Mouse (Mus musculus): ENCODE measurements around the gene Gnmt. TPM values are rescaled to one million over a fixed set of nuclear protein-coding genes. Genes with fewer than 3 reads are reported as not detected.

The Gnmt gene
- polyA plus RNA-seq (2012; rRNA removed) = 1.3 and 1.8 TPM in 2 replicates

DNA sequence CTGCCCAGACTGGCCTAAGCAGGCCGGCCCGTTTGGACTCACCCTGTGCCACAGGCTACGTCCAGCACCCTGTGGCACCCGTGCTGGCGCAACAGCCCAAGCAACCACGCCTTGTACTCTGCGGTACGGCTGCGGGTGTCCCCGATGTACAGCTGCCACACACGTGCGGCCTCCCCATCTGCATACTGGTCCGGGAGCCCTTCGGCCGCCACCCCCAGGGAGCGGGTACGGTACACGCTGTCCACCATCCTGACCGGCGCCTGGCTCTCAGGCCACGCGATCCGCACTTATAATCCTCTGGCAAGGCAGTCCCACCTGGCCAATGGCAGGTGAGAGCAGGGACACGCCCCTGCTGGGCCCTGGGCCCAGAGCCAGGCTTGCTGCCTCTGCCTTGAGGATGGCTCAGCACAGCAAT, at the start of gene Gnmt:
TSS of gene Gnmt (minus strand) at position 265 of the 415 bp plus-strand sequence.
- TF ChIP-seq POLR2A (IDR thresholded peaks at IDR 0.05; ENCODE audit: extremely low read depth, insufficient read depth, low read length) (no peak), CTCF (IDR thresholded peaks at IDR 0.05; ENCODE audit: extremely low read depth, insufficient read depth, low read length) (no peak)
- H3K4me3 ChIP-seq (ENCODE audit: insufficient read depth, low read length) = no peak within 1 kb of the TSS
- H3K4me1 ChIP-seq (ENCODE audit: control insufficient read depth, insufficient read depth, low read length) = no peaks in the 10 kb centered on the region
- H3K27ac ChIP-seq (ENCODE audit: insufficient read depth, low read length) = no peak within 1 kb of the TSS

DNA sequence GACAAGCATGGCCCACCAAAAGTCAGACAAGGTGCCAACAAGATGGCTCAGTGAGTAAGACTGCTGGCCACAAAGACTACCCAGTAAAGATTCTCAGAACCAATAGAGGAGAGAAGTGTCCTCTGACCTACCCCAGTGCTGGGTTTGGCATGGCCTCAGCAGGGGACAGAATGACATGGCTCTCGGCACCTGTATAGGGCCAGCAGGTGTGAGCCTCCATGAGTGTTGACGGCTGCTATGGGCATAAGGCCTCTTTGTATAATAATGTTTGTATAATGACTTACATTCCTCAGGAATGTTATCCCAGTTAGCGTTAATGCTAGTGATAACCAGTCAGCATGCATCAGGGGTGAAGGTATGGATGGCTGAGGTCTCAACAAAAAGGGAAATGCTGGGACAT, 47.1 kb upstream of the Gnmt start:
- Histone ChIP-seq H3K27ac (ENCODE audit: insufficient read depth, low read length) (no peak overlapping the region), H3K4me3 (ENCODE audit: insufficient read depth, low read length) (no peak overlapping the region), H3K4me1 (ENCODE audit: control insufficient read depth, insufficient read depth, low read length) (0 out of 2 replicates have a peak, but pooled peaks cover 2% of the 10 kb centered on the region)
- TF ChIP-seq CTCF (IDR thresholded peaks at IDR 0.05; ENCODE audit: extremely low read depth, insufficient read depth, low read length) = no peak
- no peak for TF ChIP-seq POLR2A (IDR thresholded peaks at IDR 0.05; ENCODE audit: extremely low read depth, insufficient read depth, low read length)

DNA sequence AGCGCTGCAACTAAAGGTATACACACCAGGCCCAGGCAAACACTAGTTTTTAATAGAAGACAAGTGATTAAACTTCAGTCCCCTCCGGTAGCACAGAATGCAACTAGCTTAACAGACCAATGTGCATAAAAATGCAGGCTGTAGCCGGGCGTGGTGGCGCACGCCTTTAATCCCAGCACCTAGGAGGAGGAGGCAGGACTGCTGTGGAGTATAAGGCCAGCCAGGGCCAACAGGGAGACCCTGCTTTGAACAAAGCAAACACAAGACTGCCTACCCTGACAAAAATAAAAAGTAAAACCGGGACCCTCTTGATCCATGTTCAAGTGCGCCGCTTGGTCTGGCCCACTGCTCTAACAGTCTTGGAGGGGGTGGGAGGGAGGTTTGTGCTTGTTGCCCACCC, 46.1 kb upstream of the Gnmt start:
- Histone ChIP-seq H3K4me1 (ENCODE audit: control insufficient read depth, insufficient read depth, low read length) (0 out of 2 replicates have a peak, but pooled peaks cover 2% of the 10 kb centered on the region), H3K4me3 (ENCODE audit: insufficient read depth, low read length) (no peak overlapping the region), H3K27ac (ENCODE audit: insufficient read depth, low read length) (no peak overlapping the region)
- TF ChIP-seq CTCF (IDR thresholded peaks at IDR 0.05; ENCODE audit: extremely low read depth, insufficient read depth, low read length) = no peak
- no peak for TF ChIP-seq POLR2A (IDR thresholded peaks at IDR 0.05; ENCODE audit: extremely low read depth, insufficient read depth, low read length)

DNA sequence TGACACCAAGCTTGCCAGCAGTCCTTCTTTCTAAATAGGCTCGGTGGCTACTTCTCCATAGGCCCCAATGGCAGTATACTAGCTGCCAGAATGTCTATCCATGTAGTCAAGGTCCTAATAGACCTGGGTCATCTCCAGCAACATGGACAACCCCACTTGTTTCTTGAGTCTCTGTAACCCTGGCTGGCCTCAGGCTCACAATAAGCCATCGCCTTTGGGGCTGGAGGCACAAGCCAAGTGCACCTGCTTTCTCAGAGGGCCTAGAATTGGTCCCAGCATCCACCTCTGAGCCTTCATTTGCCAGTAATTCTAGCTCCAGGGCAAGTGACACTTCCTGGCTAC, 45.1 kb upstream of the Gnmt start:
- H3K4me1 ChIP-seq (ENCODE audit: control insufficient read depth, insufficient read depth, low read length) = 0 out of 2 replicates have a peak, but pooled peaks cover 2% of the 10 kb centered on the region
- no peak overlapping the region for H3K4me3 ChIP-seq (ENCODE audit: insufficient read depth, low read length)
- H3K27ac ChIP-seq (ENCODE audit: insufficient read depth, low read length) = no peak overlapping the region
- TF ChIP-seq POLR2A (IDR thresholded peaks at IDR 0.05; ENCODE audit: extremely low read depth, insufficient read depth, low read length) (no peak), CTCF (IDR thresholded peaks at IDR 0.05; ENCODE audit: extremely low read depth, insufficient read depth, low read length) (no peak)

DNA sequence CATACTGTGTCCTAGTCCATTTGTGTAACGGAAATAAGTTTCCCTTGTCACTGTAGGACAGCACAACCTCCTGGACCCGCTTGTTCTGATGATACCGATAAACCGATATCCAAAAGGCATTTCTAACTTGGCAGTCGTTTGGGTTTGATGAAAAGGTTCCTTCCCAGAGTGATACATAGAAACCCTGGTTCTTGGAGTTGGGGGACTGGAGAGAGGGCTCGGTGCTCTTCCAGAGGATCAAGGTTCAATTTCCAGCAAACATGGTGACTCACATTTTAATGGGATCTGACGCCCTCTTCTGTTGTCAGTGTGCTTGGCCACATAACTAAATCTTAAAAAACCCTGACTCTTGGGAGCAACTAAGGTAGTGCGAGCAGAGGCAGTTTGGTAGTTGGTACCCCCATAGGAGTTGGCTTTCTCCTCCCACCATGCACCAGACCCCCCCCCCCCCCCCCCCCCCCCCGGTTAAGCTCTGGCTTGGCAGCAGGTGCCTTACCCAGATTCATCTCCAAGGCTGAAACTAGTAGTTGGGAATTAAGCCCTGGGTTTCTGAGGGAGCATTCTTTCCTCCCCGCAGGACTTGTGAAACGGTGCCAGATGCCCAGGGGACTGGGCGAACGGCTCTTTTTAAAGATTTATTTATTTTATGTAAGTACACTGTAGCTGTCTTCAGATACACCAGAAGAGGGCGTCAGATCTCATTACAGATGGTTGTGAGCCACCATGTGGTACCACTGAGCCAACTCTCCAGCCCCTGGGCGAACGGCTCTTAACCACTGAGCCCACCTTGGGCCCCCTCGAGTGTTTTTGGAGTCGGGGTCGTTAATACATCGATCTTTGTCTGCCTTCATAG, 44.5 kb upstream of the Gnmt start:
- 0 out of 2 replicates have a peak, but pooled peaks cover 2% of the 10 kb centered on the region for H3K4me1 ChIP-seq (ENCODE audit: control insufficient read depth, insufficient read depth, low read length)
- TF ChIP-seq CTCF (IDR thresholded peaks at IDR 0.05; ENCODE audit: extremely low read depth, insufficient read depth, low read length) (peak; percentile 19; the same call in 1 of the 2 replicates), POLR2A (IDR thresholded peaks at IDR 0.05; ENCODE audit: extremely low read depth, insufficient read depth, low read length) (0 out of 2 replicates have a peak, but pooled peaks have one; percentile 13)
- peak overlapping the region; percentile 85 for H3K4me3 ChIP-seq (ENCODE audit: insufficient read depth, low read length)
- peak overlapping the region; percentile 48; the same call in 1 of the 2 replicates for H3K27ac ChIP-seq (ENCODE audit: insufficient read depth, low read length)

DNA sequence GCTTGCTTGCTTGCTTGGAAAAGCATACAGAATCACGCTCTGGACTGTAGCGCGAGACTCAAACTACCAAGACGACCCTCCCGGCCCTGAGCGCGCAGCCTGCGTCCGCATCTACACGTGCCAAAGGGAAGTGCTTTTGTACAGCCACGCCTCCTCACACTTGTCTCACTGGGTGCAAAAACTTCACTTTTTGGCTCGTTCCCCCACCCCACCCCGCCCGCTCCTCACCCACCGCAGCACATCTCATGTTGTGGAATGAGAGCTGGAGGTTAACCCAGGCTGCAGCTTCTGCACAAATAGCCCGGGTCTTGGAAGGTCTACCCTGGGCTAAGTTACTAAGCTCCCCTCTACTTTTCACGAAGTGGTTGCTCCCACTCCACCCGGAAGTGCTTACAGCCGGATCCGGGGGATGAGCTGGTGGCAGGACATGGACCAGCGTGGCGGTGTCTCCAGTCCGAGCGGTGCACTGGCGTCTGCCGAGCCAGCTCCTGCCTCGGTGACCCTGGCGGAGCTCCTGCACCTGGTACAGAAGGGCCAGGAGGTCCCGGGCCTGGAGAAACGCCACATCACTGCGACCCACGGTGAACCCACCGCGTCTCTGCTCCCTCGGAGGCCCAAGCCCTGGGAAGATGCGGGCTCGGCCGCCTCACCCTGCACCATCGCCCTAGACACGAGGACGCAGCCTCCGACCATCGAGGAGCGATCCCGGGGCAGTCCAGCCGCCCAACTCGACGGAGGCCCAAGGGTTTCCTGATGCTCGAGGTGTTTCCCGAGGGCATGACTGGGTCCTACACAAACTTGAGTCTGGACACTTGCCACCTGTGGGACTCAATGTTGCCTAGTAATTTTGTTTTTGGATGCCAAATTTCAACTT, 43.7 kb upstream of the Gnmt start, which contains the start of gene 2310039H08Rik:
TSS of gene 2310039H08Rik (plus strand) at position 232 of the 874 bp plus-strand sequence.
- peak within 1 kb of the TSS; percentile 48 for H3K27ac ChIP-seq (ENCODE audit: insufficient read depth, low read length)

DNA sequence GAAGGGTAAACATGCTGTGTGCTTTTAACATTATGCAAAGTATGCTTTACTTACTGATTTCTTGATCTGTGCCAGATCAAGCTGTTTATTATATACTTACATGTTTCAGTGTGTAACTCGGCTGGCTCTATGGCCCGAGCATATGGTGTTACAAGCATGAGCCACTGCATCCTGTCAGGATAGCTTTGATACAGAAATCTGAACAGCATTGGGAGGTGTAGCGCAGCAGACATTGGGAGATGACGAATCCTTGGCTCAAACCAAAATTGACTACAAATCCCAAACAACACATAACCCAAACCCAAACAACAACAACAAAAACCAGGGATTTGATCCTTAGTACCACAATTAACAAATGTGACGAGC, 43.1 kb upstream of the Gnmt start:
- Histone ChIP-seq H3K27ac (ENCODE audit: insufficient read depth, low read length) (no peak overlapping the region), H3K4me1 (ENCODE audit: control insufficient read depth, insufficient read depth, low read length) (0 out of 2 replicates have a peak, but pooled peaks cover 2% of the 10 kb centered on the region), H3K4me3 (ENCODE audit: insufficient read depth, low read length) (peak overlapping the region; percentile 85)
- TF ChIP-seq CTCF (IDR thresholded peaks at IDR 0.05; ENCODE audit: extremely low read depth, insufficient read depth, low read length) (no peak), POLR2A (IDR thresholded peaks at IDR 0.05; ENCODE audit: extremely low read depth, insufficient read depth, low read length) (no peak)

More for the DNA sequence above, 43.7 kb upstream of the Gnmt start, which contains the start of gene 2310039H08Rik:
- Histone ChIP-seq H3K4me1 (ENCODE audit: control insufficient read depth, insufficient read depth, low read length) (0 out of 2 replicates have a peak, but pooled peaks cover 2% of the 10 kb centered on the region), H3K4me3 (ENCODE audit: insufficient read depth, low read length) (peak within 1 kb of the TSS; percentile 85)
- TF ChIP-seq CTCF (IDR thresholded peaks at IDR 0.05; ENCODE audit: extremely low read depth, insufficient read depth, low read length) (no peak), POLR2A (IDR thresholded peaks at IDR 0.05; ENCODE audit: extremely low read depth, insufficient read depth, low read length) (peak; percentile 87)

DNA sequence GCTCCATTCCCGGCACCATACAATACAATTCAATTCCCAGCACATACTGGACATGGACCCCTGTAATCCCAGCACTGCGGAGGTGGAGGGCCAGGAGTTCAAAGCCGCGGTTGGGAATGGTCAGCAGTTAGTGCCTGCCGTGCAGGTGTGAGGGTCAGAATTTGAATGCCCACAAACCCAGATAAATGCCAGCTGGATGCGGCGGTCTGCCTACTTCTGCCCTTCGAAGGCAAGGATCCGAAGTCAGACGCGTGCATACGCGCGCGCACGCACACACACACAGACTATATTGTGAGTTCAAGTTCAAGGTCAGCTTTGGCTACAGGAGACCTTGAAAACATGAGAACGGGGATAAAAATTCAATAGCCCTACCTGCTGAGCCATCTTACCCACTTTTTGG, 42.6 kb upstream of the Gnmt start:
- Histone ChIP-seq H3K27ac (ENCODE audit: insufficient read depth, low read length) (no peak overlapping the region), H3K4me3 (ENCODE audit: insufficient read depth, low read length) (no peak overlapping the region; the same call in 1 of the 2 replicates), H3K4me1 (ENCODE audit: control insufficient read depth, insufficient read depth, low read length) (0 out of 2 replicates have a peak, but pooled peaks cover 2% of the 10 kb centered on the region)
- no peak for TF ChIP-seq POLR2A (IDR thresholded peaks at IDR 0.05; ENCODE audit: extremely low read depth, insufficient read depth, low read length)
- no peak for TF ChIP-seq CTCF (IDR thresholded peaks at IDR 0.05; ENCODE audit: extremely low read depth, insufficient read depth, low read length)

DNA sequence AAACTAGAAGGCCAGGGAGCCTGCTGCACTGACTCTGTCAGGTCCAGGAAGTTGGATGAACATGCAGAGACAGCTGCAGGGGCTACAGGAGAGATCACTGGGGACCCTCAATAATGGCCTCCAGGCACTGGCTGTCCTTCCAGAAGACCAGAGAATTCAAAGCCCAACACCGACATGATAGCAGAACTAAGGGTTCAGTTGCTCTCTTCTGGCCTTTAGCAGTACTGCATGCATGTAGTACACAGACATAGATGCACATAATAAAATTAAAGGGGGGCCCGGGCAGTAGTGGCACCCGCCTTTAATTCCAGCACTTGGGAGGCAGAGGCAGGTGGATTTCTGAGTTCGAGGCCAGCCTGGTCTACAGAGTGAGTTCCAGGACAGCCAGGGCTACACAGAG, 42.1 kb upstream of the Gnmt start:
- Histone ChIP-seq H3K27ac (ENCODE audit: insufficient read depth, low read length) (no peak overlapping the region), H3K4me1 (ENCODE audit: control insufficient read depth, insufficient read depth, low read length) (0 out of 2 replicates have a peak, but pooled peaks cover 2% of the 10 kb centered on the region), H3K4me3 (ENCODE audit: insufficient read depth, low read length) (no peak overlapping the region)
- TF ChIP-seq POLR2A (IDR thresholded peaks at IDR 0.05; ENCODE audit: extremely low read depth, insufficient read depth, low read length) (no peak), CTCF (IDR thresholded peaks at IDR 0.05; ENCODE audit: extremely low read depth, insufficient read depth, low read length) (no peak)
